Mouse (Mus musculus): ENCODE data around the gene Zfp942.

The Zfp942 gene

DNA sequence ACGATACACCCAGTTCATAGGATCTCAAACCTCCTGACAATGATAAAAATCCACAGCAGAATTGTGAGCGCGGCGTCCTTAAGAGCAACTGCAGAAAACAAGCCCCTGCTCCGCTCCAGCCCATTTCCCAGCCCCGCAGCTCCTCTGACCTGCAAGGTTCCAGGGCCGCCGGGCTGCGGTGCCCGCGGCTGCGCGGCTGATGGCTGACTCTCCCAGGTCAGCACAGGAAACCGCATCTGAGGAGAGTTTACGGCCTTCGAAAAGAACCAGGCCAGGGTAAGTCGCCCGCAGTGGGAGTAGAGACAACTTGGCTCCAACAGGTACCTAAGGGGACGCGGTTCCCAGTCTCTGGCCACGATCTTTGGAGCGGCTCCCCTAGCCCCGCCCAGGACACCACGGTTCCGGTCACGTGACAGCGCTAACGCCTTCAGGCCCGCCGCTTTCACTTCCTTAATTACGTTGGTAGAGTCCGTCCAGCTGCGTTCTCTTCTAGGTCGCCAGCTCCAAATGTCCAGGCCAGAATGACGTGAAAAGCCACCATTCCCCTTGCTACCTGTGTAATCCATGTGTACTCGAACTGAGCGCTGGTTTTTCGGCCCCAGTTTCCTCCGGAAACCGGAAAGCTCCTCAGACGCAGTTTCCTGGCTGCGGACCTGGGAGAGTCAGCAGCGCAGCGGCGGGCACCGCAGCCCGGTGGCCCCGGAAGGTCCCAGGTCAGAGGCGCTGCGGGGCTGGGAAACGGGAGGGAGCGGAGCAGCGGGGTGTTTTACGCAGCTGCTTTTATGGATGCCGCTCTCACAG lies at the start of gene Zfp942, which contains the start of gene Zfp943:
Gene Zfp942 (minus strand): TSS at position 358 of the 801 bp plus-strand sequence.
Gene Zfp943 (plus strand): TSS at position 446 of the 801 bp plus-strand sequence.
- DNase-seq, result peak; percentile 79 to 81

DNA sequence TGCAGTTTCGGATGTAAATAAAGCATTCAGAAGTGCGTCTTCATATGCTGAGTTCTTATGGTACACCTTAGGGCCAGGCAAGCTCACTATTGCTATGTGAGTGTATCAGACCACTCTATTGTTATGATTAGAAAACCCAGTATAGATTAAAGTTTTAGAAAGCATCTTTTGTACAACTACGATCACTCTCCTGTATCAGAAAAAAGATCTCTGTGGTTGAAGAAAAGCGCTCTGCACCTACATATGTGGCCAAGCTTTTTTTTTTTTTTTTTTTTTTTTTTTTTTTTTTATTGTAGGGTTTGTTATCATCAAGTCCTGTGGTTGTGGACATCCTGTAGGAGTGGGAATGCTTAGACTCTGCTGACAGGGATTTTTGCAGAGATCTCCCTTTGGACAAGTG lies 1.0 kb upstream of the Zfp942 start:
- DNase-seq, result peak in 1 of 2 experiments; percentile 6

DNA sequence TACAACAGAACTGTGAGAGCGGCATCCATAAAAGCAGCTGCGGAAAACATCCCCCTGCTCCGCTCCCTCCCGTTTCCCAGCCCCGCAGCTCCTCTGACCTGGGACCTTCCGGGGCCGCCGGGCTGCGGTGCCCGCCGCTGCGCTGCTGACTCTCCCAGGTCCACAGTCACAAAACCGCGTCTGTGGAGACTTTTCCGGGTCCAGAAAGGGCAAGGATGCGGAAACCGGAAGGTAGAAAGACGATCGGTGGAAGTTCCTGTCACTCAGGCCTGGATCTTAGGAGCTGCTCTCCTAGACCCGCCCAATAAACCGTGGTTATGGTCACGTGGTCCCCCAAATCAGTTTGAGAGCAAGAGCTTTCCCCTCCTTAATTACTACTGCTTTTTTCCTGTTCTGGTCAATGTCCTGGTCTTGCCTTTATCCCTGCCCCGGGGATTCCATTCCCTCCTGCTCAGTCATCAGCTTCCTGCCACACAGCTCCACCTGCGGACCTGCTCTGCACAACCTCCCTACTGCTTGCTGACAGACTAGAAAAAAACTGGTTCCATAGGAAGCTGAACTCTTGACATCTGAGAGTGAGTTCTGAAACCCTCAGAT lies 52.7 kb downstream of the Zfp942 start, which contains the start of gene Zfp995:
Gene Zfp995 (minus strand): TSS at position 471 of the 597 bp plus-strand sequence.
- peak; percentile 81 to 82 for DNase-seq

DNA sequence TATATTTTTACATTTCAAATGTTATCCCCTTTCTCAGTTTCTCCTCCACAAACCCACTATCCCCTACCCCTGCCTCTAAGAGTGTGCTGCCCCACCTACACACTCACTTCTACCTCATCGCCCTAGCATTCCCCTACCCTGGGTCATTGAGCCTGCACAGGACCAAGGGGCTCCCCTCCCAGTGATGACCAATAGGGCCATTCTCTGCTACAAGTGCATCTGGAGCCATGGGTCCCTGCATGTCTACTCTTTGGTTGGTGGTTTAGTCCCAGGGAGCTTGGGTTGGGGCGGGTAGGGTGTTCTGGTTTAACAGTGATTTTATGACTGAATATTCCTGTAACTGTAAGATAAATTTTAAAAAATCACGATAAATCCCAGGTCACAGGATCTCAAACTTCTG lies 53.2 kb downstream of the Zfp942 start:
- DNase-seq, result peak in 1 of 2 experiments; percentile 22

Measured in cerebellum, postnatal 10 days (tissue).